In the genomic region with DNA sequence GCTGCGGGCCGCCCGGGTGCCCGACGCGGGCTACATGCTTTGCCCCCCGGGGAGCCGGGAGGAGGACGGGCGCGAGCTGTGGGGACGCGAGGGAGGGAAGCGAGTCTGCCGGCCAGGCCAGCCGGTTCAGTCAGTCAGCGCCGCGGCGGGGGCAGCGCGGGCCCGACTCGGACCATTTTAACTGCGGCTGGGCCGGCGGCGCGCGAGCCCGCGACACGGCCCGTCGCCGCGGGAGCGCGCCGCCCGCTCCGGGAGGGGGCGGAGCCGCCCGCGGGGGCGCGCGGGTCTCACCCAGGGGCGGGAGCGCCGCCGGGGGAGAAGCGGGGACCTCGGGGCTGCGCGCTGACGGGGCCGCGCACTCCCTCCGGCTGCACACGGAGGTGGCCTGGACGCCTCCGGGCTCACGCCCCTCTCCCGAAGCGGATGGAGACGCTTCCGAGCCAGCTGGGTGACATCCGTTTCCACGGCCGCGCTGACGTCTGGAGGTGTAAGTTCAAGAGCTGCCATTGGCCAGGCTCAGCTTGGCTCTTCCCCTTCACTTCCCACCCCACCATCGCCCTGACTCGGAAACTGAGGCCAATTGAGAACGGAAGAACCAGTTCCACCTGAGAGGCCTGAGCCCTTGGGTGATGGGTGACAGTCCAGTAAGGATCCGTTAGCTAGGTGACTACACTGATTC, we compare ENCODE assay signal across 8 mouse cellular contexts. TPM values are rescaled to one million over a fixed set of nuclear protein-coding genes. Genes with fewer than 3 reads are reported as not detected.
DNase-seq lines count a peak whose midpoint lies in the region; ATAC-seq and TF ChIP-seq lines count a peak whose summit lies in the region.

No protein-coding gene starts in this region.

- peak overlapping the region; percentile 91 for H3K4me3 ChIP-seq in embryonic facial prominence, embryonic 10.5 days
- peak overlapping the region; percentile 89 for H3K4me3 ChIP-seq in intestine, postnatal 0 days (ENCODE audit: low read depth, low read length)
- H3K4me3 ChIP-seq in midbrain, embryonic 11.5 days (ENCODE audit: low read depth, low read length): peak overlapping the region; percentile 90

- H3K9ac ChIP-seq in intestine, postnatal 0 days (ENCODE audit: low read depth, low read length): peak overlapping the region; percentile 98
- peak overlapping the region; percentile 99 for H3K9ac ChIP-seq in midbrain, embryonic 11.5 days (ENCODE audit: low read length)

- peak; percentile 78 for ATAC-seq in granulocyte monocyte progenitor cell, adult 5-6 weeks (replicated peaks; ENCODE audit: poor library complexity, severe bottlenecking)
- peak; percentile 76 for ATAC-seq in intestine, postnatal 0 days
- peak; percentile 88 for ATAC-seq in midbrain, embryonic 11.5 days (ENCODE audit: low FRiP score)

- H3K4me2 ChIP-seq in intestine, postnatal 0 days (replicated peaks; ENCODE audit: low read depth): peak overlapping the region; percentile 85
- H3K4me2 ChIP-seq in midbrain, embryonic 11.5 days: peak overlapping the region; percentile 43

- H3K27ac ChIP-seq in embryonic facial prominence, embryonic 10.5 days (replicated peaks): peak overlapping the region; percentile 99
- peak overlapping the region; percentile 98 for H3K27ac ChIP-seq in intestine, postnatal 0 days (ENCODE audit: low read depth, low read length)
- peak overlapping the region; percentile 97 for H3K27ac ChIP-seq in midbrain, embryonic 11.5 days (ENCODE audit: low read depth, low read length)

- under 1% methylated on average over 75 of the region's 78 CpGs for WGBS in embryonic facial prominence, embryonic 10.5 days
- under 1% methylated on average over 35 of the region's 78 CpGs for WGBS in intestine, postnatal 0 days
- 1% methylated on average over 52 of the region's 78 CpGs for WGBS in midbrain, embryonic 11.5 days

- no peaks in the 10 kb centered on the region for H3K9me3 ChIP-seq in embryonic facial prominence, embryonic 10.5 days
- H3K9me3 ChIP-seq in intestine, postnatal 0 days (ENCODE audit: control insufficient read depth): no peaks in the 10 kb centered on the region
- H3K9me3 ChIP-seq in midbrain, embryonic 11.5 days (ENCODE audit: control insufficient read depth, low read length): no peaks in the 10 kb centered on the region

- intact Hi-C loops in left cerebral cortex, postnatal 4 days (cut with DNase I): no loop called here

- DNase-seq in adrenal gland, postnatal 10 days: peak; percentile 87
- peak; percentile 87 for DNase-seq in embryonic facial prominence, embryonic 10.5 days (ENCODE audit: low spot score)
- DNase-seq in left cerebral cortex, postnatal 4 days: peak; percentile 86
- DNase-seq in midbrain, embryonic 11.5 days (ENCODE audit: low spot score, missing footprints): peak; percentile 98
- peak; percentile 76 for DNase-seq in right cerebral cortex, postnatal 4 days
- DNase-seq in yolk sac, embryonic 10.5 days (ENCODE audit: low spot score): peak; percentile 87

- no peaks in the 10 kb centered on the region for H3K27me3 ChIP-seq in embryonic facial prominence, embryonic 10.5 days (replicated peaks; ENCODE audit: low read depth, poor library complexity, severe bottlenecking)
- H3K27me3 ChIP-seq in intestine, postnatal 0 days (replicated peaks; ENCODE audit: control insufficient read depth, insufficient read depth, low read length): no peaks in the 10 kb centered on the region
- H3K27me3 ChIP-seq in midbrain, embryonic 11.5 days (ENCODE audit: control insufficient read depth, insufficient read depth, low read length): no peaks in the 10 kb centered on the region

- no peak for TF ChIP-seq CTCF in intestine, postnatal 0 days (IDR thresholded peaks at IDR 0.05; ENCODE audit: low read depth)

- H3K4me1 ChIP-seq in embryonic facial prominence, embryonic 10.5 days: peaks cover 39% of the 10 kb centered on the region
- H3K4me1 ChIP-seq in intestine, postnatal 0 days (replicated peaks; ENCODE audit: control insufficient read depth, insufficient read depth, low read length): peaks cover 6% of the 10 kb centered on the region; the same call in 1 of the 2 replicates
- peaks cover 17% of the 10 kb centered on the region for H3K4me1 ChIP-seq in midbrain, embryonic 11.5 days (ENCODE audit: control insufficient read depth, insufficient read depth, low read length)

- peaks cover 14% of the 10 kb centered on the region; the same call in 1 of the 2 replicates for H3K36me3 ChIP-seq in embryonic facial prominence, embryonic 10.5 days (replicated peaks)
- no peaks in the 10 kb centered on the region for H3K36me3 ChIP-seq in intestine, postnatal 0 days (ENCODE audit: control insufficient read depth, insufficient read depth)
- H3K36me3 ChIP-seq in midbrain, embryonic 11.5 days (ENCODE audit: control insufficient read depth, insufficient read depth, low read length): no peaks in the 10 kb centered on the region

RNA-seq across cellular contexts. Expression of a gene that starts 0.5 kb away (rescaled TPM):
- total RNA-seq in adrenal gland, postnatal 10 days (2021): 10 to 100 TPM; 25.0 to 32.7 TPM
- polyA plus RNA-seq in embryonic facial prominence, embryonic 10.5 days (2016; fragmentation: Nextera tagmentation; extraction: Ambion mirVana): 3.4 and 3.8 TPM in 2 replicates
- total RNA-seq in granulocyte monocyte progenitor cell, adult 5-6 weeks (2014; fragmentation: Nextera tagmentation): 7.4 and 20.4 TPM in 2 replicates
- 6.3 and 6.6 TPM in 2 replicates for total RNA-seq in granulocyte monocyte progenitor cell, adult 5-6 weeks (2017)
- 4.3 and 6.3 TPM in 2 replicates for polyA plus RNA-seq in intestine, postnatal 0 days (2015; fragmentation: Nextera tagmentation; extraction: Ambion mirVana)
- total RNA-seq in left cerebral cortex, postnatal 4 days (2021): 10 to 100 TPM; 80.0 to 82.8 TPM
- polyA plus RNA-seq in midbrain, embryonic 11.5 days (2014; fragmentation: Nextera tagmentation; extraction: Ambion mirVana): 15.8 and 16.5 TPM in 2 replicates

Comparison
In these comparisons a context has a peak if more than half of its experiments do, and no peak if none do; other contexts are left out.
1. Peak in every context shown above with its lines: DNase-seq, ATAC-seq, H3K4me3 ChIP-seq and H3K27ac ChIP-seq.